Mouse (Mus musculus) forebrain, postnatal 0 days (tissue): Measurements from ENCODE around the gene Gm20532. TPM values are rescaled to one million over a fixed set of nuclear protein-coding genes. Genes with fewer than 3 reads are reported as not detected.

ENCODE experiments used
- ATAC-seq: fragments of 200-750 bp; cut with Nextera tagmentation; 2 replicates; pipeline ENCODE4 v1.8.0; 2017; ENCODE audit warnings: mild to moderate bottlenecking, moderate library complexity
- DNase-seq: peaks from one replicate; pipeline ENCODE4 v3.0.0-alpha.2; 2015
- H3K27ac ChIP-seq: fragments of 300-500 bp; sonication (generic); 2 replicates; pipeline ENCODE4 v1.5.1; 2014; ENCODE audit warnings: low read depth, mild to moderate bottlenecking, antibody characterized with exemption, low read length, moderate library complexity, mixed read lengths
- H3K27me3 ChIP-seq: fragments of 300-500 bp; sonication (generic); 2 replicates; pipeline ENCODE4 v1.6.1; 2014; ENCODE audit warnings: mild to moderate bottlenecking, low read length, mixed read lengths; ENCODE audit not compliant: insufficient read depth
- H3K36me3 ChIP-seq: fragments of 300-500 bp; sonication (generic); 2 replicates; pipeline ENCODE4 v1.6.1; 2014; ENCODE audit warnings: mild to moderate bottlenecking, moderate library complexity; ENCODE audit not compliant: insufficient read depth
- H3K4me1 ChIP-seq: fragments of 300-500 bp; sonication (generic); 2 replicates; pipeline ENCODE4 v1.6.1; 2014; ENCODE audit warnings: antibody characterized with exemption; ENCODE audit not compliant: insufficient read depth
- H3K4me2 ChIP-seq: fragments of 300-500 bp; sonication (generic); 2 replicates; pipeline ENCODE4 v1.6.1; 2014; ENCODE audit warnings: low read depth, mild to moderate bottlenecking, moderate library complexity
- H3K4me3 ChIP-seq: fragments of 300-500 bp; sonication (generic); 2 replicates; pipeline ENCODE4 v1.5.1; 2014; ENCODE audit warnings: low read depth, low read length, mixed read lengths
- H3K9ac ChIP-seq: fragments of 300-500 bp; sonication (generic); 2 replicates; pipeline ENCODE4 v1.6.1; 2014; ENCODE audit warnings: mild to moderate bottlenecking
- H3K9me3 ChIP-seq: fragments of 300-500 bp; sonication (generic); 2 replicates; pipeline ENCODE4 v1.6.1; 2016; ENCODE audit warnings: low read length
- CTCF ChIP-seq: sonication (generic); IDR thresholded peaks from 2 replicates; pipeline ENCODE4 v1.5.1; 2016; ENCODE audit warnings: antibody characterized with exemption, control low read depth, low read depth
- WGBS: fragments of 180-500 bp; shearing (Covaris S2); extraction: QIAGEN DNeasy Blood & Tissue Kit; methylation state at CpG from one replicate; pipeline ENCODE4 v1.1.7; 2014; 5-methylcytosine and 5-hydroxymethylcytosine counted together
- polyA plus RNA-seq: library from polyadenylated mRNA; unstranded; fragments of >200 nt; fragmentation: Nextera tagmentation; extraction: Ambion mirVana; gene quantifications from 2 replicates; pipeline ENCODE4 v1.2.1, GENCODE M21; 2015
- total RNA-seq: library from RNA; depleted of rRNA; stranded (reverse); fragments of >200 nt; gene quantifications from 2 replicates; pipeline ENCODE4 v1.2.3, GENCODE M21; 2014

The Gm20532 gene
- total and polyA plus RNA-seq, 2 experiments from 2014 or later: not detected

DNA sequence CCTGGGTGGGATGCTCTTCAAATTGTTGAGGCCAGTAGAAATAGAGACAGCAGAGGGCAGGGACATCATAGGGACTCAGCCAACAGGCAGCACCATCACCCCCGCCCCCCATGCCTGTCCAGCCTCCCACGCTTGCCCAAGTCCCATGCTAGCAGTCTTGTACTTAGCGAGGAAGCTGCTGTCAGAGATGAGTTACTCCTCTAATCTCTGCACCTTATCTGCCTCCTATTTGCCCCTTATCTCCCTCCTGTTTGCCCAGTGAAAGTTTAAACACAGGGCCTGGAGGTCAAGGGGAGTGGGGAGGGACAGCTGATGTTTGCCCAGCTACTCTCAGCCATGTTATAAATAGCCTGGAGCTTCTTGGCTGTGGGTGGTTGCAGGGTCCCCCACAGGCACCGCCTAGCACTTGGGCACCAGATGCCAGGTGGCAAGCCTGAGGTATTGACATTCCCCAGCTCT, 29.9 kb upstream of the Gm20532 start:
- no peak overlapping the region for H3K27ac ChIP-seq
- H3K4me1 ChIP-seq: no peaks in the 10 kb centered on the region
- TF ChIP-seq CTCF: no peak
- DNase-seq (no peak), ATAC-seq (no peak)
- WGBS: 73% methylated on average over 4 of the region's 4 CpGs
- no peaks in the 10 kb centered on the region for H3K9me3 ChIP-seq
- no peak overlapping the region for H3K9ac ChIP-seq
- no peak overlapping the region for H3K4me3 ChIP-seq
- H3K36me3 ChIP-seq: no peaks in the 10 kb centered on the region
- no peak overlapping the region for H3K4me2 ChIP-seq
- no peaks in the 10 kb centered on the region for H3K27me3 ChIP-seq

DNA sequence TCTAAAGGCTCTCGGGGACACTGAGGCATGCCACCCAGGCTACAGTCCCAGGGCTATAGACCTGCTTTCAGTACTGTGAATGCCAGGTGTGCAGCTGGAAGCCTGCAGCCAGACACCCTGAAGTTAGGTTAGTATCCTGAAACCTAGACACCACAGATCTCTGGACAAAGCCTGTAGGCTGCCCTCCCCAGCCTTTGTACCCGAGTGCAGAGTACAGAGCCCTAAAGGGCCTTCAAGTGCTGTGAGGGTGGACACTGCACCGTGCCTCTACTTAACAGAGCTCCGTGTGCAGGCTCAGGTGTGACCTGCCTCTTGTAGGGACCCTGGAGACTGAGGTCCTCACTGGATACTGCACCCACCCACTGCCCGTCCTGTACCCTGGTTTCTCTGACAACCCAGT, 25.9 kb upstream of the Gm20532 start:
- H3K4me3 ChIP-seq: no peak overlapping the region
- H3K9me3 ChIP-seq: no peaks in the 10 kb centered on the region
- H3K9ac ChIP-seq: no peak overlapping the region
- no peaks in the 10 kb centered on the region for H3K27me3 ChIP-seq
- WGBS: 84% methylated on average over 5 of the region's 5 CpGs
- ATAC-seq: no peak
- DNase-seq: no peak
- no peaks in the 10 kb centered on the region for H3K4me1 ChIP-seq
- H3K27ac ChIP-seq: no peak overlapping the region
- H3K36me3 ChIP-seq: no peaks in the 10 kb centered on the region
- H3K4me2 ChIP-seq: no peak overlapping the region
- no peak for TF ChIP-seq CTCF

DNA sequence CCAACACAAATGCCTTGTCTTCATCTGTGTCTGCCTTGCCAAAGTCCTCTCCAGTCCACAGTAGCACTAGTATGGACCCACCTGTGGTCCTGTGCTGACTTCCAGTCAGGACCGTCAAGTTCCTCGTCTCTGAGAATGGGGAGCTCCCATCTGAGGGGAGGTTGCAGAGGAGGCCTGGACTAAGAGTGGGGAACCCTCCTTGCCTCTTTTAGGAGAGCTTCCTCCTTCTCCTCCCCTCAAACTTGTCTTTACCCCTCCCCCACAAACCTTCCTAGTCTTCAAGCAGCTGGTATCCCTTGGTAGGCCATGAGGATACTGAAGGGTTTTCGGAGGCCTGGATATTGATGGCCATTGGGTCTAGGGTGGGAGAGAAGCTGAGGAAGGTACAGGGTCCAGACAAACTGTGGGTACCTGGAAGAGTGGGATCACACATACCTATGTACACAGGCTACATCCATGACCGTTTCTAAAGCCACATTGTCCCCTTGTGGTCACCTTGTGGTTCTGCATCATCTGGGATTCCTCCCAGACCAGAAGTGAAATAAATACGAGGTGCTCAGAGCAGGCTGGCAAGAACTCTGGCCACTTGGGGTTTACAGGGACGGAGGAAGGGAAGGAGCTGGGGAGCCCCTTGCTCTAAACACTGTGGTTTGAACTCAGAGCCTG, 25.0 kb upstream of the Gm20532 start:
- H3K4me2 ChIP-seq: no peak overlapping the region
- H3K9me3 ChIP-seq: no peaks in the 10 kb centered on the region
- H3K9ac ChIP-seq: no peak overlapping the region
- H3K27me3 ChIP-seq: no peaks in the 10 kb centered on the region
- WGBS: 41% methylated on average over 6 of the region's 6 CpGs
- TF ChIP-seq CTCF: peak; percentile 87
- ATAC-seq (peak; percentile 54), DNase-seq (peak; percentile 61)
- H3K36me3 ChIP-seq: no peaks in the 10 kb centered on the region
- H3K4me1 ChIP-seq: no peaks in the 10 kb centered on the region
- H3K27ac ChIP-seq: no peak overlapping the region
- no peak overlapping the region for H3K4me3 ChIP-seq

DNA sequence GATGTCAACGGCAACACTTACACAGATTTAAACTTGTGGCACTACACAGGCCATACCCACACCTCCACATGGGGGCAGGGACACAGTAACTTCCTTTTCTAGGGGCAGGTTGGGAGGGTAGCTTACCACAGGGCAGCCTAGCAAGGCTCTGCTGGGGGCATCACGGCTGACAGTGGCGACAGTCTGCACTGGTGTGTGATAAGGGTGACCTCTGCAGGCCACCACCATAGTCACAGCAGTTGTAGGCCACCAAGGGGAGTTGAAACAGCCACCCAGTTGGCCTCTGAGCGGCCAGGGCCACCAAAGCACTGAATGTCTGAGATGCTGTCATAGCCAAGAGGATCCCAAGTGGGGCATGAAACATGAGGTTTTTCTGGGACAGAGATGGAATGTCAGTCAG, 20.2 kb upstream of the Gm20532 start:
- 11% methylated on average over 4 of the region's 4 CpGs for WGBS
- H3K36me3 ChIP-seq: no peaks in the 10 kb centered on the region

DNA sequence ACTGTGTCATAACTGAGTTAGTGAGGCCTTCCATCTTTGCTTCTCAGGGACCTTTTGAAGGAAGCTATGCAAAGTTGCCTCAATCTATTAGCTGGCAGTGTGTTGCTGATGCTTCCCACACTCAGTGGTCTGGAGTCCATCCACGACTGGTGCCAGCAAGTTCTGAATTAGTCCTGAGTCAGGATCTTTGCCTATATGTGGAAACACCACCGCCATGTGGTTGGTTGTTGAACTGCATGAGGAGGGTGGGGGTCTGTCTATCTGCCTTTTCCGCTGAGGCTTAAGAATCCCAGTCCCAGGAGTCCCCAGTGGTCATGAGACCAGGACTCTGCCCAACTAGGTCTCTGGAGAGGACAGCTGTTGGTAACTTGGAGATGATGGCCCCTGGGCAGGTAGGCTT, 16.4 kb upstream of the Gm20532 start:
- WGBS: 3% methylated on average over 3 of the region's 3 CpGs
- Histone ChIP-seq H3K4me3 (no peak overlapping the region), H3K9ac (no peak overlapping the region), H3K27ac (no peak overlapping the region), H3K36me3 (no peaks in the 10 kb centered on the region), H3K9me3 (no peaks in the 10 kb centered on the region), H3K4me2 (no peak overlapping the region), H3K4me1 (peaks cover 7% of the 10 kb centered on the region; the same call in 1 of the 2 replicates), H3K27me3 (no peaks in the 10 kb centered on the region)
- peak; percentile 14; the same call in 1 of the 2 replicates for ATAC-seq
- DNase-seq: peak; percentile 65
- TF ChIP-seq CTCF: peak; percentile 87

More for the DNA sequence above, 20.2 kb upstream of the Gm20532 start:
- H3K4me2 ChIP-seq: no peak overlapping the region
- ATAC-seq (peak; percentile 64; the same call in 1 of the 2 replicates), DNase-seq (peak; percentile 41)
- H3K9me3 ChIP-seq: no peaks in the 10 kb centered on the region
- TF ChIP-seq CTCF: peak; percentile 66
- no peaks in the 10 kb centered on the region for H3K4me1 ChIP-seq
- H3K27me3 ChIP-seq: no peaks in the 10 kb centered on the region
- no peak overlapping the region for H3K27ac ChIP-seq
- H3K4me3 ChIP-seq: no peak overlapping the region
- no peak overlapping the region for H3K9ac ChIP-seq

DNA sequence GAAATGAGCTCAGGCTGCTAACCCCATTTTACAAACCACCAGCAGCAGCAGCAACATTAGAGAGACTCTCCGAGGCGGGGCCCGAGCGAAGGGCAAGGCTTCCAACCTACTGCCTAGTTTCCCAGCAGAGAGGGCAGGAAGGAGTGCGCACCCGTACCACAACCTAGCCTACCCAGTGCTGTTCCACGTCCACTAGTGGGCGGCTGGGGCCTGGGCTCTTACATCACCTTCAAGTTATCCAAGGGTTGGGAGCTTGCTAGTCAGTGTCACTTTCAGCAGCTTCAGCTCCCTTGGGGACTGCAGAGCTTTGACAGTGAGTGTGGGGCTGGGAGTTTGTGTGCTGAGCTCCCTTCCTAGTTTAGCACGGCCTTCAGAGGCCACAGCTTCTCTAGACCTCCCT, 15.0 kb upstream of the Gm20532 start:
- Histone ChIP-seq H3K9me3 (no peaks in the 10 kb centered on the region), H3K27me3 (no peaks in the 10 kb centered on the region), H3K36me3 (no peaks in the 10 kb centered on the region), H3K4me1 (peaks cover 7% of the 10 kb centered on the region; the same call in 1 of the 2 replicates), H3K4me3 (no peak overlapping the region), H3K9ac (no peak overlapping the region), H3K4me2 (no peak overlapping the region), H3K27ac (no peak overlapping the region)
- WGBS: 88% methylated on average over 9 of the region's 9 CpGs
- ATAC-seq: no peak
- TF ChIP-seq CTCF: no peak
- DNase-seq: no peak

DNA sequence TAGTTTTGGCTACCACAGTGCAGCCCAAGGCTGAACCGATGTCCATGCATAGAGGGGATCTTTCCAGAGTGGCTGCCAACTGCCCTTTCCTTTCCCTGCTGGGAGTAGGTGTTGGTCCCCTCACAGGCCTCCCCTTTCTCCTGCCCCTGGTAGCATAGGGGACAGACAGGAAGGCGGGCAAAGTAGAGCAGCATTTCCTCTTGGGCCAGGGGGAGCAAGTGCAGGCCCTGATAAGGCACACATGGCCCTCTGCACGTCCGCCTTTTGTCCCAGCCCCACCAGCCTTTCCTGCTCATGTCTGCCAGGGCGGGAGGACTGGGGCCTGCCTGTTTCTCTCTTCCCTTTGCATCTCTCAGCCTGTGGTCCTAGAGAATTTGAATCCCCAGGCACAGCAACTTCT, 14.6 kb upstream of the Gm20532 start:
- no peak for TF ChIP-seq CTCF
- no peak overlapping the region for H3K9ac ChIP-seq
- ATAC-seq (no peak), DNase-seq (no peak)
- no peaks in the 10 kb centered on the region for H3K36me3 ChIP-seq
- H3K4me1 ChIP-seq: peaks cover 7% of the 10 kb centered on the region; the same call in 1 of the 2 replicates
- H3K9me3 ChIP-seq: no peaks in the 10 kb centered on the region
- H3K27me3 ChIP-seq: no peaks in the 10 kb centered on the region
- H3K4me2 ChIP-seq: no peak overlapping the region
- WGBS: 78% methylated on average over 5 of the region's 5 CpGs
- no peak overlapping the region for H3K27ac ChIP-seq
- no peak overlapping the region for H3K4me3 ChIP-seq
